Mouse (Mus musculus) lung, adult 2 months (tissue): ENCODE measurements at regions not wholly inside any gene's neighbourhood (a gene's known extent, or its start where the extent isn't known, plus 50 kb on each side); places are given as distances from the start of the nearest gene placed in this dataset.

Experiments
- DNase-seq: peaks from one replicate; pipeline ENCODE4 v3.0.0; 2022
- H3K4me1 ChIP-seq: fragments of 200-500 bp; 2 replicates; pipeline ENCODE4 v1.6.1; 2011; ENCODE audit warnings: low read length; ENCODE audit not compliant: control insufficient read depth, insufficient read depth
- H3K4me3 ChIP-seq: fragments of 200-500 bp; replicated peaks from 2 replicates; pipeline ENCODE3; 2011; ENCODE audit warnings: low read depth, mild to moderate bottlenecking, control low read depth, low read length; ENCODE audit errors: extremely low read depth
- CTCF ChIP-seq: fragments of 200-500 bp; IDR thresholded peaks from 2 replicates; pipeline ENCODE4 v1.5.1; 2011; ENCODE audit warnings: mild to moderate bottlenecking, low read length, control low read depth; ENCODE audit not compliant: insufficient read depth
- POLR2A ChIP-seq: fragments of 200-500 bp; IDR thresholded peaks from 2 replicates; pipeline ENCODE4 v1.6.1; 2011; ENCODE audit warnings: low read depth, mild to moderate bottlenecking, control low read depth, low read length, borderline replicate concordance; ENCODE audit errors: extremely low read depth
- WGBS: fragments of 180-500 bp; shearing (Covaris S2); methylation state at CpG from one replicate; pipeline ENCODE4 v1.1.7; 2018; 5-methylcytosine and 5-hydroxymethylcytosine counted together

DNA sequence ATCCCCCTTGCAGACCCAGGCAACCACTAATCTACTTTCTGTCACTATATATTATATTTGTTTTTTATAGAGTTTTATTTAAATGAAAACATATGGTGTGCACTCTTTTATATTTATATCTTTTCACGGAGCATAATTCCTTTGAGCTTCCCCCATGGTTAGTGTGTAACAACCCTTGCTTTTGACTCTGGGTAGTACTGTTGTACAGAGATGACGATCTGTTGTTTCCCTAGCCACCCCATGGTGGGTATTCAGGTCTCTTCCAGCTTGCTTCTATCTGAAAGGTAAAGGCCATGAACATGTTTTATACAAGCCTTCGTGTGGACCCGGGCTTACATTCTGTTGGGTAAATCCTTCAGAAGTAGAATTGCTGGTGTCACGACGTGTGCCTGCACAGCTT, 221.2 kb upstream of the Rnaseh2b start:
- 92% methylated on average over 6 of the region's 6 CpGs for WGBS

GRCm38 (mm10) chr14:62084047-62084446, 208.3 kb upstream of the Rnaseh2b start:
- H3K4me1 ChIP-seq = no peaks in the 10 kb centered on the region
- no peak for DNase-seq
- WGBS = 47% methylated on average over 2 of the region's 2 CpGs
- no peak overlapping the region for H3K4me3 ChIP-seq
- TF ChIP-seq POLR2A (no peak), CTCF (no peak)

More for the DNA sequence above, 221.2 kb upstream of the Rnaseh2b start:
- Histone ChIP-seq H3K4me3 (no peak overlapping the region), H3K4me1 (no peaks in the 10 kb centered on the region)
- TF ChIP-seq CTCF (no peak), POLR2A (no peak)
- no peak for DNase-seq

DNA sequence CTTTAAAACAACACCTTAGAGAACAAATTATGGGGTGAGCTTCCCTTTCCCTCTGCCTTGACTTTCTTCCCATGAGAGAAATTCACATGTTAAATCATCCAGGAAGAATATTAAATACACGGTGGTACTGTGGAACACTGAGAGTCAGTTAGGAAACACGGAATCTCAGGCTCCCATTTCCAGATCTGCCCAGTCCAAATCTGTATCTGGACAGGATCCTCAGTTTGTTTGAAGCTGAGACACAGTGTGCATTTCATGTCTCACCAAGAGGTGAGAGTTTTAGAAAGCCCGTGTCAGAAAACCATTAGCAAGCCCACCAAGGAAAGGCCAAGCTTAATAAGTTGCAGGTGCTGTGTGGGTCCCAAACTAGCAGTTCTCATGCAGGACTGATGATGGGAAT, 204.2 kb upstream of the Rnaseh2b start:
- H3K4me1 ChIP-seq = no peaks in the 10 kb centered on the region
- no peak for DNase-seq
- 76% methylated on average over 3 of the region's 3 CpGs for WGBS
- no peak overlapping the region for H3K4me3 ChIP-seq
- no peak for TF ChIP-seq CTCF
- TF ChIP-seq POLR2A = no peak

- TF ChIP-seq CTCF (no peak), POLR2A (no peak)
- 57% methylated on average over 3 of the region's 3 CpGs for WGBS
- H3K4me1 ChIP-seq = peaks cover 3% of the 10 kb centered on the region
- DNase-seq = no peak
- H3K4me3 ChIP-seq = no peak overlapping the region
Observed at GRCm38 (mm10) chr14:62117532-62117931, 174.9 kb upstream of the Rnaseh2b start.

- no peak overlapping the region for H3K4me3 ChIP-seq
- peaks cover 3% of the 10 kb centered on the region for H3K4me1 ChIP-seq
- TF ChIP-seq CTCF (no peak), POLR2A (no peak)
- DNase-seq = no peak
- WGBS = 14% methylated on average over 2 of the region's 2 CpGs
Observed at GRCm38 (mm10) chr14:62118542-62118953, 173.8 kb upstream of the Rnaseh2b start.

- TF ChIP-seq POLR2A (no peak), CTCF (no peak)
- 91% methylated on average over 6 of the region's 6 CpGs for WGBS
- no peaks in the 10 kb centered on the region for H3K4me1 ChIP-seq
- DNase-seq = no peak
- no peak overlapping the region for H3K4me3 ChIP-seq
Observed at GRCm38 (mm10) chr14:62128918-62129317, 163.5 kb upstream of the Rnaseh2b start.

- WGBS = 41% methylated on average over 8 of the region's 8 CpGs
- H3K4me3 ChIP-seq = no peak overlapping the region
- TF ChIP-seq CTCF = no peak
- TF ChIP-seq POLR2A = no peak
- no peak for DNase-seq
- no peaks in the 10 kb centered on the region for H3K4me1 ChIP-seq
Observed at GRCm38 (mm10) chr14:62132353-62132816, 160.0 kb upstream of the Rnaseh2b start.

GRCm38 (mm10) chr14:62137981-62138380, 154.4 kb upstream of the Rnaseh2b start:
- 72% methylated on average over 5 of the region's 5 CpGs for WGBS
- no peak for TF ChIP-seq POLR2A
- no peak for TF ChIP-seq CTCF
- H3K4me3 ChIP-seq = no peak overlapping the region
- no peaks in the 10 kb centered on the region for H3K4me1 ChIP-seq
- DNase-seq = no peak

GRCm38 (mm10) chr14:62144385-62145030, 147.9 kb upstream of the Rnaseh2b start:
- Histone ChIP-seq H3K4me3 (no peak overlapping the region), H3K4me1 (no peaks in the 10 kb centered on the region)
- DNase-seq = no peak
- 54% methylated on average over 17 of the region's 17 CpGs for WGBS
- TF ChIP-seq CTCF (no peak), POLR2A (no peak)

DNA sequence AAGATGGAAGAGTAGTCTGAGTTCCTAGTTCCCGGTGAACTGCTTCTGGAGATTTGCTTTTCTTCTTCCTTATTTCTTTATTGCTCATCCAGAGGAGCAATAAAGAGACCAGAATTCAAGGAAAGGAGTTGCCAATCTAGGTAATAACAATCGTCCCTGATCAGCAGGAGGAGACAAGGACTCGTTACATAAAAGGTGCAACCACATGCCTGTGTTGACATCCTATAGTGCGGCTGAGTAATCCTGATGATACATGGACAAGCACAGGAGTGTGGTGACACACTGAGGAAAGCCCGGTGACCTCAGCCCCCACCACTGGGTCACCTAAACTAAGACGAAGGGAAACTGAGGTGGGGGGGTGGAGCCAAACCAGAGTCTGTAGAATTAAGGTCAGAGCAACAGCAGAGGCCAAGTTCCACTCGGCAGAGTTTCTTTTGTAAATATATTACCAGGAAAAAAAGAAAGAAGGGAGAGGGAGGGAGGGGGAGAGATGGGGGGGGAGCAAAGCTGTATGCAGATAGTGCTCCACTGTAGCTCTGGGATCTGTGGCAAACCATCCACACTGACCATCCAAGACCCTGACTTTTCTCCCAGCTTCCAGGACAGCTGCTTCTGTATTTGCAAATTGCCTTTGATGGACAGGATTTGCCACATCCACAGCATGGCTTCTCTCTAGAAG, 135.2 kb upstream of the Rnaseh2b start:
- Histone ChIP-seq H3K4me3 (no peak overlapping the region), H3K4me1 (no peaks in the 10 kb centered on the region)
- no peak for DNase-seq
- 69% methylated on average over 7 of the region's 7 CpGs for WGBS
- no peak for TF ChIP-seq POLR2A
- no peak for TF ChIP-seq CTCF
